Mouse (Mus musculus) MEL (cell line): ENCODE data around the gene Eif4b. TPM values are rescaled to one million over a fixed set of nuclear protein-coding genes. Genes with fewer than 3 reads are reported as not detected.
A peak's percentile ranks its signal among the peaks of the same experiment; 100 is the strongest.

ENCODE experiments used
- DNase-seq: peaks from one replicate; pipeline ENCODE4 v3.0.0; 2011; ENCODE audit warnings: low read depth, low spot score
- H3K27ac ChIP-seq: 2 replicates; pipeline ENCODE4 v1.5.1; 2012; ENCODE audit warnings: low read depth, mild to moderate bottlenecking, control low read depth, low read length, moderate library complexity; ENCODE audit not compliant: control insufficient read depth
- H3K27me3 ChIP-seq, 2 experiments: fragments of 150-350 bp in 1 of 2; sonication (generic) in 1 of 2; 2 replicates each; pipeline ENCODE4 v1.6.1; 2012; ENCODE audit warnings: low read length in 2 of 2, mild to moderate bottlenecking in 2 of 2, improper control_type of control experiment in 1 of 2, moderate library complexity in 1 of 2; ENCODE audit not compliant: insufficient read depth in 2 of 2, control insufficient read depth in 1 of 2
- H3K36me3 ChIP-seq, 2 experiments: 2 replicates each; pipeline ENCODE4 v1.6.1; 2012 to 2014; ENCODE audit warnings: low read length in 2 of 2, improper control_type of control experiment in 1 of 2, inconsistent platforms in 1 of 2, mild to moderate bottlenecking in 1 of 2; ENCODE audit not compliant: insufficient read depth in 2 of 2, control insufficient read depth in 1 of 2
- H3K4me1 ChIP-seq, 2 experiments: fragments of 150-350 bp in 1 of 2; sonication (generic) in 1 of 2; 2 replicates each; pipeline ENCODE4 v1.6.1; 2012; ENCODE audit warnings: low read length in 2 of 2, improper control_type of control experiment in 1 of 2, mild to moderate bottlenecking in 1 of 2; ENCODE audit not compliant: insufficient read depth in 2 of 2, control insufficient read depth in 1 of 2
- H3K4me3 ChIP-seq, 2 experiments: fragments of 150-350 bp in 1 of 2; sonication (generic) in 1 of 2; 2 replicates each; pipeline ENCODE4 v1.5.1; 2012; ENCODE audit warnings: low read depth in 2 of 2, low read length in 2 of 2, mild to moderate bottlenecking in 2 of 2, moderate library complexity in 2 of 2, control low read depth in 1 of 2, improper control_type of control experiment in 1 of 2; ENCODE audit not compliant: control insufficient read depth in 1 of 2, insufficient read depth in 1 of 2
- H3K79me2 ChIP-seq: 2 replicates; pipeline ENCODE4 v1.6.1; 2012; ENCODE audit warnings: mild to moderate bottlenecking, low read length, moderate library complexity; ENCODE audit not compliant: control insufficient read depth, poor library complexity, insufficient read depth
- H3K9ac ChIP-seq: 2 replicates; pipeline ENCODE4 v1.6.1; 2012; ENCODE audit warnings: low read depth, mild to moderate bottlenecking, control low read depth, low read length, moderate library complexity; ENCODE audit not compliant: control insufficient read depth, poor library complexity, severe bottlenecking
- H3K9me3 ChIP-seq: fragments of 150-350 bp; sonication (generic); replicated peaks from 2 replicates; pipeline ENCODE4 v1.6.1; 2012; ENCODE audit warnings: mild to moderate bottlenecking, low read length, improper control_type of control experiment, moderate library complexity; ENCODE audit not compliant: insufficient read depth
- ELF1 ChIP-seq: IDR thresholded peaks from 2 replicates; pipeline ENCODE4 v1.6.1; 2014; ENCODE audit warnings: low read depth, mild to moderate bottlenecking, inconsistent platforms, low read length, improper control_type of control experiment, moderate library complexity
- ETS1 ChIP-seq: IDR thresholded peaks from 2 replicates; pipeline ENCODE4 v1.6.1; 2012; ENCODE audit warnings: low read depth, mild to moderate bottlenecking, inconsistent platforms, low read length, improper control_type of control experiment, moderate library complexity
- GABPA ChIP-seq: IDR thresholded peaks from 2 replicates; pipeline ENCODE4 v1.6.1; 2012; ENCODE audit warnings: low read depth, mild to moderate bottlenecking, inconsistent platforms, low read length, improper control_type of control experiment, moderate library complexity
- GATA1 ChIP-seq: IDR thresholded peaks from 2 replicates; pipeline ENCODE4 v1.6.1; 2011; ENCODE audit warnings: low read depth, low read length, improper control_type of control experiment
- KAT2A ChIP-seq: conservative IDR thresholded peaks from 2 replicates; pipeline ENCODE4 v1.6.1; 2012; ENCODE audit warnings: low read depth, low read length, improper control_type of control experiment, inconsistent platforms
- MAFK ChIP-seq: IDR thresholded peaks from 2 replicates; pipeline ENCODE4 v1.6.1; 2011; ENCODE audit warnings: low read depth, mild to moderate bottlenecking, low read length, improper control_type of control experiment, borderline replicate concordance
- MEF2A ChIP-seq: IDR thresholded peaks from 2 replicates; pipeline ENCODE4 v1.6.1; 2014; ENCODE audit warnings: low read depth, mild to moderate bottlenecking, inconsistent platforms, low read length, improper control_type of control experiment; ENCODE audit not compliant: poor library complexity, insufficient replicate concordance, severe bottlenecking; ENCODE audit errors: extremely low read depth
- MXI1 ChIP-seq: IDR thresholded peaks from 2 replicates; pipeline ENCODE4 v1.6.1; 2011; ENCODE audit warnings: mild to moderate bottlenecking, low read depth, low read length, improper control_type of control experiment
- MYB ChIP-seq: IDR thresholded peaks from 2 replicates; pipeline ENCODE4 v1.6.1; 2011; ENCODE audit warnings: mild to moderate bottlenecking, low read depth, low read length, improper control_type of control experiment
- NRF1 ChIP-seq: IDR thresholded peaks from 2 replicates; pipeline ENCODE4 v1.6.1; 2014; ENCODE audit warnings: low read depth, mild to moderate bottlenecking, inconsistent platforms, low read length, improper control_type of control experiment, moderate library complexity; ENCODE audit not compliant: poor library complexity, insufficient read depth, severe bottlenecking
- POLR2A ChIP-seq, 2 experiments: IDR thresholded peaks; 2 replicates each; pipeline ENCODE4 v1.6.1; 2011 to 2012; ENCODE audit warnings: low read length in 2 of 2, mild to moderate bottlenecking in 2 of 2, control low read depth in 1 of 2, improper control_type of control experiment in 1 of 2, low read depth in 1 of 2, moderate library complexity in 1 of 2; ENCODE audit not compliant: control insufficient read depth in 1 of 2, insufficient read depth in 1 of 2, poor library complexity in 1 of 2
- RCOR1 ChIP-seq: IDR thresholded peaks from 2 replicates; pipeline ENCODE4 v1.6.1; 2012; ENCODE audit warnings: low read depth, mild to moderate bottlenecking, inconsistent platforms, low read length, improper control_type of control experiment
- TCF12 ChIP-seq: IDR thresholded peaks from 2 replicates; pipeline ENCODE4 v1.6.1; 2014; ENCODE audit warnings: low read depth, mild to moderate bottlenecking, inconsistent platforms, low read length, improper control_type of control experiment, moderate library complexity
- UBTF ChIP-seq: IDR thresholded peaks from 2 replicates; pipeline ENCODE4 v1.6.1; 2012; ENCODE audit warnings: low read depth, mild to moderate bottlenecking, inconsistent platforms, low read length, improper control_type of control experiment, moderate library complexity, borderline replicate concordance; ENCODE audit not compliant: insufficient read depth
- USF1 ChIP-seq: IDR thresholded peaks from 2 replicates; pipeline ENCODE4 v1.6.1; 2014; ENCODE audit warnings: low read depth, mild to moderate bottlenecking, inconsistent platforms, low read length, improper control_type of control experiment, moderate library complexity
- USF2 ChIP-seq, 2 experiments: IDR thresholded peaks; 2 replicates each; pipeline ENCODE4 v1.6.1; 2011 to 2012; ENCODE audit warnings: improper control_type of control experiment in 2 of 2, low read length in 2 of 2, borderline replicate concordance in 1 of 2, inconsistent platforms in 1 of 2, low read depth in 1 of 2, mild to moderate bottlenecking in 1 of 2; ENCODE audit not compliant: insufficient read depth in 1 of 2
- ZC3H11A ChIP-seq: IDR thresholded peaks from 2 replicates; pipeline ENCODE4 v1.6.1; 2012; ENCODE audit warnings: low read depth, mild to moderate bottlenecking, inconsistent platforms, low read length, improper control_type of control experiment
- ZKSCAN1 ChIP-seq: IDR thresholded peaks from 2 replicates; pipeline ENCODE4 v1.6.1; 2012; ENCODE audit warnings: low read depth, mild to moderate bottlenecking, inconsistent platforms, low read length, improper control_type of control experiment, moderate library complexity
- ZMIZ1 ChIP-seq: IDR thresholded peaks from 2 replicates; pipeline ENCODE4 v1.6.1; 2012; ENCODE audit warnings: low read depth, mild to moderate bottlenecking, inconsistent platforms, low read length, improper control_type of control experiment, moderate library complexity
- ZNF384 ChIP-seq: IDR thresholded peaks from 2 replicates; pipeline ENCODE4 v1.6.1; 2012; ENCODE audit warnings: low read depth, mild to moderate bottlenecking, inconsistent platforms, low read length, improper control_type of control experiment
- polyA plus RNA-seq, 2 experiments: library from polyadenylated mRNA; stranded (reverse) in 1 of 2; unstranded in 1 of 2; fragments of >175 nt in 1 of 2; fragments of >200 nt in 1 of 2; gene quantifications; 2 replicates each; pipeline versions ENCODE4 v1.2.1 to v1.2.4; 2012; ENCODE audit warnings: low replicate concordance in 2 of 2, low read depth in 1 of 2; ENCODE audit not compliant: insufficient read length in 2 of 2, insufficient read depth in 1 of 2, missing spikeins in 1 of 2
- total RNA-seq: library from RNA; depleted of rRNA; stranded (reverse); fragments of 300-350 nt; gene quantifications from 2 replicates; pipeline ENCODE4 v1.2.3, GENCODE M21; 2012

Eif4b gene
- total and polyA plus RNA-seq, 3 experiments: 464 to 790 (median 561) TPM

- peak overlapping the region; percentile 44 to 60; a peak in 3 of 4 replicates for H3K4me3 ChIP-seq
- H3K27ac ChIP-seq: no peak overlapping the region
- no peaks in the 10 kb centered on the region; the same call in 1 of the 2 replicates for H3K79me2 ChIP-seq
- no peaks in the 10 kb centered on the region for H3K9me3 ChIP-seq
- peaks cover 0 to 21% of the 10 kb centered on the region in 2 experiments; a peak in 3 of 4 replicates for H3K4me1 ChIP-seq
- H3K9ac ChIP-seq: peak overlapping the region; percentile 76
- no peaks in the 10 kb centered on the region for H3K27me3 ChIP-seq
- no peak for DNase-seq
- TF ChIP-seq USF2 (IDR thresholded peaks at IDR 0.05; ENCODE audit: borderline replicate concordance in 1 of 2, insufficient read depth in 1 of 2, low read depth in 1 of 2, low read length in 2 of 2): no peak
- no peak for TF ChIP-seq UBTF
- no peak for TF ChIP-seq GATA1
- no peak for TF ChIP-seq MXI1
- TF ChIP-seq MAFK: no peak
- H3K36me3 ChIP-seq: peaks cover 0 to 9% of the 10 kb centered on the region in 2 experiments; a peak in 3 of 4 replicates
Measured at GRCm38 (mm10) chr15:102100996-102101671, 27.6 kb downstream of the Eif4b start.

GRCm38 (mm10) chr15:102101672-102102541 is 28.3 kb downstream of the Eif4b start:
- Histone ChIP-seq H3K27me3 (no peaks in the 10 kb centered on the region), H3K9ac (no peak overlapping the region), H3K4me1 (peaks cover 5 to 26% of the 10 kb centered on the region in 2 experiments; a peak in 3 of 4 replicates), H3K4me3 (no peak overlapping the region), H3K9me3 (no peaks in the 10 kb centered on the region), H3K27ac (no peak overlapping the region), H3K79me2 (no peaks in the 10 kb centered on the region; the same call in 1 of the 2 replicates), H3K36me3 (peaks cover 0 to 9% of the 10 kb centered on the region in 2 experiments; a peak in 2 of 4 replicates)
- DNase-seq: no peak
- no peak for TF ChIP-seq POLR2A (IDR thresholded peaks at IDR 0.05; ENCODE audit: control insufficient read depth in 1 of 2, insufficient read depth in 1 of 2, low read depth in 1 of 2, low read length in 2 of 2, poor library complexity in 1 of 2)
- no peak for TF ChIP-seq KAT2A
- no peak for TF ChIP-seq NRF1
- TF ChIP-seq ZMIZ1: no peak

- Histone ChIP-seq H3K4me1 (peaks cover 10 to 28% of the 10 kb centered on the region in 2 experiments), H3K79me2 (no peaks in the 10 kb centered on the region; the same call in 1 of the 2 replicates), H3K4me3 (no peak overlapping the region), H3K9ac (no peak overlapping the region), H3K9me3 (no peaks in the 10 kb centered on the region), H3K27ac (no peak overlapping the region), H3K27me3 (no peaks in the 10 kb centered on the region), H3K36me3 (peaks cover 0 to 9% of the 10 kb centered on the region in 2 experiments; a peak in 2 of 4 replicates)
- no peak for DNase-seq
- TF ChIP-seq ZKSCAN1 (no peak), MXI1 (no peak), TCF12 (no peak), ZC3H11A (no peak), MEF2A (no peak), NRF1 (no peak), ETS1 (no peak), GABPA (no peak), ELF1 (no peak), ZNF384 (no peak), RCOR1 (no peak), MYB (no peak), USF1 (no peak), MAFK (no peak)
Measured at GRCm38 (mm10) chr15:102102548-102103121, 29.1 kb downstream of the Eif4b start.
